Mouse (Mus musculus) E14TG2a.4 (cell line): ENCODE results near the gene Tacr2.

ENCODE experiments used
- H3K27me3 ChIP-seq: 2 replicates; pipeline ENCODE4 v1.6.1; 2014; ENCODE audit warnings: low read length, control low read depth; ENCODE audit not compliant: insufficient read depth
- H3K36me3 ChIP-seq: 2 replicates; pipeline ENCODE4 v1.6.1; 2014; ENCODE audit warnings: low read length, control low read depth; ENCODE audit not compliant: insufficient read depth
- H3K4me1 ChIP-seq: replicated peaks from 2 replicates; pipeline ENCODE4 v1.6.1; 2014; ENCODE audit warnings: low read depth, low read length, control low read depth
- H3K4me3 ChIP-seq: replicated peaks from 2 replicates; pipeline ENCODE4 v1.5.1; 2014; ENCODE audit warnings: mild to moderate bottlenecking, low read length
- H3K9me3 ChIP-seq: 2 replicates; pipeline ENCODE4 v1.6.1; 2014; ENCODE audit warnings: low read length, control low read depth
- CTCF ChIP-seq: conservative IDR thresholded peaks from 2 replicates; pipeline ENCODE4 v1.5.1; 2014; ENCODE audit warnings: low read length
- NANOG ChIP-seq: IDR thresholded peaks from 2 replicates; pipeline ENCODE4 v1.6.1; 2014; ENCODE audit warnings: borderline replicate concordance, low read length, mixed read lengths
- POU5F1 ChIP-seq: IDR thresholded peaks from 2 replicates; pipeline ENCODE4 v1.6.1; 2014; ENCODE audit warnings: low read length, borderline replicate concordance

The Tacr2 gene

DNA sequence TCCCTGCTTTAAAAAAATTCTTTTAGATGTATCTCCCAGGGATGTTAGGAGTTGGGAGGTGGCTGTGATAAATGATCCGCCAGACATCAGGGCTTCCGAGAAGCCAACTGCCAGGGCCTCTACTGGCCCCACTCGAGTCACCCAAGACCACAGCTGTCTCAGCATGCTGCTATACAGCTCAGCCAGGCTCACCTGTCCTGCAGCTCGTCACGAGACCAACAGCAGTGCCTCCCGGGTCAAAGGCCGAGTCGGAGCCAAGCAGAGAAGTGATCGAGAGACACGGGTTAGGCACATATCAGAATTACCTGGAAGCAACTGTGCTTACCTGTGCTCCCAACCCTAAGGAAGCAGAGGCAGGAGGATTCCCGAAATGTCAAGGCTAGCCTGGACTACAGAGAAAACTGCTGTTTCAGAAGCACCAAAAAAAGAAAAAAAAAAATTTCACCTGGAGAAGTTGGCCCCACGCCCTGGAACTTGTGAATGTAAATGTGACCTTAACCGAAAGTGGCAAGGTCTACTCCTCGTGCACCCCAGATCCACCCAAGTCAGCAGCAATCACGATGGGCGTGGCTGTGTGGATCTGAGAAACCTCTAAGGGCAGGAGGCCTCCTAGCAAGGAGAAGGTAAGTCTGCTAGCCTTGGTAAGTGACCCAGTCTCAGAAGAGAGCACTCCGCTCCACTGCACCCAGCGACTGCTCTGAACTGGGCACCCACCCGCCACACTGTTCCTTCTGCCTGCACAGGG, 34.0 kb upstream of the Tacr2 start:
- no peaks in the 10 kb centered on the region for H3K36me3 ChIP-seq
- no peaks in the 10 kb centered on the region for H3K9me3 ChIP-seq
- TF ChIP-seq NANOG (no peak), POU5F1 (no peak), CTCF (no peak)
- peak overlapping the region; percentile 37 for H3K4me3 ChIP-seq
- H3K4me1 ChIP-seq: peaks cover 42% of the 10 kb centered on the region
- H3K27me3 ChIP-seq: peaks cover 3% of the 10 kb centered on the region; the same call in 1 of the 2 replicates

GRCm38 (mm10) chr10:62218789-62219172, 33.5 kb upstream of the Tacr2 start:
- no peaks in the 10 kb centered on the region for H3K36me3 ChIP-seq
- no peaks in the 10 kb centered on the region for H3K9me3 ChIP-seq
- peaks cover 38% of the 10 kb centered on the region for H3K4me1 ChIP-seq
- no peak for TF ChIP-seq NANOG
- TF ChIP-seq POU5F1: no peak
- TF ChIP-seq CTCF: no peak
- H3K4me3 ChIP-seq: peak overlapping the region; percentile 37
- H3K27me3 ChIP-seq: peaks cover 3% of the 10 kb centered on the region; the same call in 1 of the 2 replicates

DNA sequence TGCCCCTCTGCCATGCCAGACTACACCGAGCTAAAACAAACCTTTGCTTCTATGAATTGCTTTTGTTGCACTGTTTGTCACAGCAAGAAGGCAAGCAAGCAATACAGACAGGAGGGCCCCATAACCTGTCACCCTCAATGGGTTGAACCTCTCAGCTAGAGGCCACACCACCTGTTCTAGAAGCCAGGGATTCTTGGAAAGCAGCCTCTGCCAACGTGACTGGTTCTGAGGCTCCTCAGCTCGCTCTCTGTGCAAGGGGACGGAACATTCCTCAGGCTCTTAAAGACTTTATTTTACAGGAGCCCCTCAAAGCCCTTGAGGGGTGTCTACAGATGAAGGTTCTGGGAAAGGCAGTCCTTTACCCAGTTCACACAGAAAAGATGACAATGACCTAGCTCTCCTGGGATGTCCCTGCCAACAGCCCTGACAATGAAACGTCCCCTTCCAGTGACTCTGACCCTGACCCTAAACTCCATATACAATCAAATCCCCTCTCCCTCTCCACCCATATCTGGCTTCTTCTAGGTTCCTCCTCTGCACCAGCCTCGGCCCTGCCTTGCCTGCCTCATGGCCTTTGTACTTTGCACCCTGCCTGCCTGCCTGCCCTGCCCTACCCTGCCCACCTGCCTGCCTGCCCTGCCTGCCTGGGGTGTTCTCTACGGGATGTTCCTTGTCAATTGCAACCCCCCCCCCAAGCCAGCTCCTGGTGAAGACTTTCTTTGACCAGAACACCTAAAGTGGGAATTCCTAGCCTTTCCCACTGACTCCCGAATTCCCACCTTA, 31.3 kb upstream of the Tacr2 start:
- H3K9me3 ChIP-seq: no peaks in the 10 kb centered on the region
- H3K27me3 ChIP-seq: peaks cover 3% of the 10 kb centered on the region; the same call in 1 of the 2 replicates
- H3K36me3 ChIP-seq: no peaks in the 10 kb centered on the region
- H3K4me3 ChIP-seq: no peak overlapping the region
- H3K4me1 ChIP-seq: peaks cover 41% of the 10 kb centered on the region
- TF ChIP-seq NANOG (no peak), CTCF (no peak)

DNA sequence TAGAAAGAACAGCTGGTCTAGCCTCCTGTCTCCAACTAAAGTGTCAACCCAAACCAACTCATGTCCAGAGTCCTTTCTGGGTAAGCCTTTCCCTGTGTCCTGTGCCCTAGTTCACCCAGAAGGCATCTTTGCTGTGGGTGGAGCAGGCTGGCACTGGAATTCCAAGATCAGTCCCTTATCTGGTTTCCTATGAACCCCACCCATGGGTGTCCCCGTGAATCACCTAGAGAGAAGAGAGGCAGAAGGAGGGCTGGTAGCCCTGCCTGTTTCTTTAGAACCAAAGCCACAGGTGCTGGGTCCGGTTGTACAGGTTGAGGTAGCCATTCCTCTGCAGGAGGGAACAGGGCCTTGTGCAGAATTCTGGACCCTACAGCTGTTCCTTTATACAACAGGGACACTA, 30.6 kb upstream of the Tacr2 start:
- Histone ChIP-seq H3K36me3 (no peaks in the 10 kb centered on the region), H3K4me1 (peaks cover 38% of the 10 kb centered on the region), H3K27me3 (peaks cover 3% of the 10 kb centered on the region; the same call in 1 of the 2 replicates), H3K9me3 (no peaks in the 10 kb centered on the region), H3K4me3 (no peak overlapping the region)
- no peak for TF ChIP-seq CTCF
- no peak for TF ChIP-seq POU5F1
- TF ChIP-seq NANOG: no peak

DNA sequence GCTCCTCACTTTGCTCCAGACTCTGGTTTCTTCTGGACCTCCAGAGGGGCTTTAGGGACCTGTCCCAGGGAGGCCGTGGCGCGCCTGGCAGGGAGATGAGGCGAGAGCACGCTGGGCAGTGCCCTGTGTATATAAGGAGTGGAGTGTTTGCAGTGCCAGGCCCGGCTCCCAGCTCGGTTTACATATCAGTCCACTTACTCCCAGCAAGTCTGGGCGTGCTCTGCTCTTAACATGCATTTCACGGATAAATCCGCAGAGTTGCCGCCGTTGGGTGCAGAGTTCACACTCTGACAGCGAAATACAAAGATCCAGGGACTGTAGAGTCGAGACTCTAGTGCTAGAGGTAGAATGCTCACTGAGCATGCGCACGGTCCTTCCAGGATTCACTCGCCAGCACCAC, 29.5 kb upstream of the Tacr2 start:
- Histone ChIP-seq H3K4me1 (peaks cover 27% of the 10 kb centered on the region), H3K36me3 (no peaks in the 10 kb centered on the region), H3K9me3 (no peaks in the 10 kb centered on the region), H3K27me3 (peaks cover 3% of the 10 kb centered on the region; the same call in 1 of the 2 replicates), H3K4me3 (no peak overlapping the region)
- TF ChIP-seq NANOG (no peak), POU5F1 (no peak), CTCF (no peak)

DNA sequence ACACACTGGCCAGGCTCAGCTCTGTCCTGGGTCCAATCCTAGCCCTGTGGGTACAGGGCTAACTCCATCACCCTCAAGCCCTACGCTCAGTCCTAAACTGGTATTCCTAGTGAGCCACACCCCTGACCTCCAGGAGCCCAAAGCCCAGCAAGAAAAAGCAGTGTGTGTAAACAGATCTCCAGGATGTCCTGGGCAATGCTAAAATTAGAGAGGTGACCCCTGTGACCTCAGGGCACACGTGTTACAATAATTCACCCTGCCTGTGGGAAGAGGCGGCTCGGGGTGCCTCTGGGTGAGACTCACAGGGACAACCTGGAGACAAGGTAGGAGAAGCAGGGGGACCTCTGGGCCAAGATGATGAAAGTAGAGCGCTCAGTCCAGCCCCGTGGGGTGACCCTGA, 28.0 kb upstream of the Tacr2 start:
- H3K4me1 ChIP-seq: peaks cover 13% of the 10 kb centered on the region
- no peak overlapping the region for H3K4me3 ChIP-seq
- no peak for TF ChIP-seq CTCF
- no peak for TF ChIP-seq NANOG
- peaks cover 12% of the 10 kb centered on the region for H3K27me3 ChIP-seq
- no peaks in the 10 kb centered on the region for H3K9me3 ChIP-seq
- no peaks in the 10 kb centered on the region for H3K36me3 ChIP-seq

DNA sequence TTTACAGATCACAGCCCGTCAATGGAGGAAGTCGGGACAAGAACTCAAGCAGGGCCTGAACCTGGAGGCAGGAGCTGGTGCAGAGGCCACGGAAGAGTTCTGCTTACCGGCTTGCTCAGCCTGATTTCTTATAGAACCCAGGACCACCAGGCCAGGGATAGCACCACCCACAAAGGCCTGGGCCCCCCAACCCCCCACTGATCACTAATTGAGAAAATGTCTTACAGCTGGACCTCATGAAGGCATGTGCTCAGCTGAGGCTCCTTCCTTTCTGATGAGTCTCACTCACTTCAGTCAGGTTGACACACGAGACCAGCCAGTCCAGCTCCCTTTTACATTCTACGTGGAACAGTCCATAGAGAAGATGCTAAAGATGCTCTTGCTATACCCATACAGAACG, 26.4 kb upstream of the Tacr2 start:
- H3K27me3 ChIP-seq: peaks cover 26% of the 10 kb centered on the region
- peaks cover 19% of the 10 kb centered on the region for H3K4me1 ChIP-seq
- TF ChIP-seq CTCF (no peak), NANOG (no peak), POU5F1 (no peak)
- H3K9me3 ChIP-seq: no peaks in the 10 kb centered on the region
- no peaks in the 10 kb centered on the region for H3K36me3 ChIP-seq
- H3K4me3 ChIP-seq: no peak overlapping the region

GRCm38 (mm10) chr10:62228126-62228525, 24.1 kb upstream of the Tacr2 start:
- Histone ChIP-seq H3K4me1 (peaks cover 31% of the 10 kb centered on the region), H3K9me3 (no peaks in the 10 kb centered on the region), H3K4me3 (no peak overlapping the region), H3K36me3 (no peaks in the 10 kb centered on the region), H3K27me3 (peaks cover 38% of the 10 kb centered on the region)
- TF ChIP-seq NANOG (no peak), CTCF (no peak), POU5F1 (no peak)
